Mouse (Mus musculus): ENCODE results near the gene Lzic.

The Lzic gene

DNA sequence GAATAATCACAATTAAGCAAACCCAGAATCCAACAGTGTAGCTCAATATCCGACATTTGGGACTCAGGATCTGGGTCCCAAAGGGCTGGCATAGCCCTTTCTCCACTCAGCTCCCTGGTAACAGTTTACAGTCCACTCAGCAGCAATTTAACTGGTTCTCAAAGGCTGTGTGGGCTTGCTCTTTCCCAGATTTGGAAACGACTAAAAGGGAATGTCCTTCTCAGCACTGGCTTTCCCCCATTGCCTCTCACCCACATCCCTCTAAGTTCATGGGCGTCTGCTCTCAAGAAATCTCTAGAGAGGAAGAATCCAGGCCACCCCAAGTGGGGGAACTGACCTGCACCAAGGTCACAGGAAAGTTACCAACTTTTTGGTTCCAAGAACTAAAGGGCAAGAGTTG is 463 bp upstream of the Lzic start:
- no peak for DNase-seq (ENCODE audit: low spot score)

DNA sequence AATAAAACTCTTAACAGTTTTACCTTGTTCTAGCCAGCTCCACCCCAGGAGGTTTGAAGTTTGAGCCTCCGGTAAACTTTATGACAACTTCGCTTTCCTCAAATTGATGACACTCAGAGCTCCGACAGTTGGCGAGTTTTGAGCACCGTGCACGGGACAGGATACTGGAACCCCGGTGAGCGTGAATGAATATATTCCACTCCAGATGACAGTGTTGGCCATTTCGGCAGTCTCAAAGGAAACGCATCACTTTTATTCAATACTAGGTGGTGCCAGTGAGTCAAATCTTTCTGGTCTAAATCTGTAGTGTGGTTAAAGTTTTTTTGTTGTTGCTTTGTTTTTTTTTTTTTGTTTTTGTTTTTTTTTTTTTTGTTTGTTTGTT is 787 bp downstream of the Lzic start:
- DNase-seq (ENCODE audit: low spot score), result no peak

DNA sequence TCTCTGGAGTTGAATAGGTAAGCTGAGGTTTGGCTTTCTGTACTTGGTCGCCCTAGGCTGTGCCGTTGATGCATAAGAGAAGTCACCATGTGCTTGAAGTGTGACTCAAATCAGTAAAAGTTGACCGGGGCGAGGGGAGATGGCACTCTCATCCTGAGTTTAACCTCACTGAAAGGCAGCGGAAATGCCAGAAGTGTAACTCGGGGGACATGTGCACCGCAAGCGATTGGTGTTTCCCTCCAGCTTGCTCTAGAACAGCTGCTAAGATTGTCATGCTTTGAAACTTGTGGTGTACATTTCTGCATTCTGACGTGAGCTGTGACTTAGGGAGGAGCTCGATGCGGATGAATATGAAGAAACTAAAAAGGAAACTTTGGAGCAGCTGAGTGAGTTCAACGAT is 2.7 kb downstream of the Lzic start:
- DNase-seq (ENCODE audit: low spot score), result no peak

DNA sequence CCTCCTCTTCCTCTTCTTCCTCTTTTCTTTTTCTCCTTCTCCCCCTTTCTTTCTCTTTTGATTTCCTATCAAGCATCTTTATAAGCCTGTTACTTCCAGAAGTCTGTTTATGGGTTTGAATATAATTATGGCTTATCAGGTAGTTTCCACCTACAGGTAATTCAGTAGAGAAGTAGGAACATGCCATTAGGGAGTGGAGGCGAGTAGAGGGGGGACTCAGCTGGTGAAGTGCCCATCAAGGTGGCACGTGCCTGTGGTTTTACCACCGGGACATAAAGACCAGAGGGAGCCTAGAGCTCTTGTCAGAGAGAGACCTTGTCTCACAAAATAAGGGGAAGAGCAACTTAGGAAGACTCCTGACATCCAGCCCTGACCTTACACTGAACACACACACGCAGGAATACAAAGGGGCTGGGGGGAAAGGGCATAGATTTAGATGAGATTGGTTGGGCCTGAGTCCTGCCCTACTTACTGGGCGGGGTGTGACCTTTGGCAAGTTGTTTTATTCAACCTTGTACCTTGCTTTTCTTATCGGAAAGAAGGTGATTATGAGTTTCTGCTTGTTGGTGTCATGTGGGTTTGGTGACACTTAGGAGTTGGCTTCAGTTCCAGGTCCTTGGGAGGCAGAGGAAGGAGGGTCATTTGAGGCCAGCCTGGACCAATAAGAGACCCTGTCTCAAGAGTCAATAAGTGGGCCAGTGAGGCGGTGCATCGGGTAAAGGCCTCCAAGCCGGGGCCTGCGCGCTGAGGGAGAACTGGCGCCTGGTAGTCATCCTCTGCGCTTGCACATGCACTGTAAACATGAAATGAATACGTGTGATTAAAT is 4.6 kb downstream of the Lzic start:
- DNase-seq (ENCODE audit: low spot score), result no peak

DNA sequence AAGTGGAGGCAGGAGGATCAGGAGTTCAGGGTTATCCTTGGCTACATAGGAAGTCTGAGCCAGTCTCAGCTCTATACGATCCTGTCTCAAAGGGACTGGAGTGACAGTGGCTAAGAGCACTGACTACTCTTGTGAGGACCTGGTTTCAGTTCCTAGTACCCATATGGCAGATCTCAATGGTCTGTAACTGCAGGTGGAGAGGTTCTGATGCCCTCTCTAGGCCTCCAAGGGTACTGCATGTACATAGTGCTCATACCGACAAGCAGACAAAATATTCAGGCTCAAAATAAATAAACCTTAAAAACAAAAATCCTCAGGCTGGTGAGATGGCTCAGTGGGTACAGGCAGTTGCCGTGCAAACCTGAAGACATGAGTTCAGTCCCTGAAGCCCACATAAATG is 6.1 kb downstream of the Lzic start:
- DNase-seq (ENCODE audit: low spot score), result no peak

DNA sequence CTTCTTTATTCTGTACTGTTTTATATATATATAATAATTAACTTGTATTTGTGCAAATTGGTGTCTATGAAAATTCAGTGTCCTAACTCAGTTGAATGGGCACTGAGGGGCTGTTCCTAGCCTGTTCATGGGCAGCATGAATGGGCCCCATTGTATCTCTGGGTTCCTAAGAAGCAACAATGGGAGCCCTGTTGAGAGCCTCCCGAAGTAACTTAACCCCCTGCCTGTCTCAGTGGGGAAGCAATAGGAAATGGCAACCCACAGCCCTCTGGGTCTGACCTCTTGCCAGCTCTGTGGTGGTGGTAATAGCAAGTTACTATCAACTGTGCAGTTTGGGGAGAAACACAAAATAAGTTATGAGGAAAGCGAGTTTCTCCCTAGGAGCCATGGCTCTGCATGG is 11.6 kb downstream of the Lzic start:
- DNase-seq (ENCODE audit: low spot score), result no peak

DNA sequence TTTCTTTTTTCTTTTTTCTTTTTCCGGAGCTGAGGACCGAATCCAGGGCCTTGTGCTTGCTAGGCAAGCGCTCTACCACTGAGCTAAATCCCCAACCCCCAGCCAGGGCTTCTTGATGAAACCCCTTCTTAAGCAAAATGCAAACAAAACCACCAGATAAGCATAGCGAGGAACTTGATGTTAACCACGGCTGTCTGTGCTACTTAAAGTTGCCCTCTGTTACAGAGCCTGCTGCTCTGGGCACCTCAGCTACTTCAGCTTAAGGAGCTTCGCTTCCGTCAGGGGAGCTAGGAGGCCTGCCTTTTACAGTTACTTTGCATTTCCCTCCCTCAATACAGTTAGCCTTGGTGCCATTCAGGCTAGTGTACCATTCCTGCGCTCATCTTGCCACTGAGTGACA is 13.9 kb downstream of the Lzic start:
- DNase-seq (ENCODE audit: low spot score), result no peak

DNA sequence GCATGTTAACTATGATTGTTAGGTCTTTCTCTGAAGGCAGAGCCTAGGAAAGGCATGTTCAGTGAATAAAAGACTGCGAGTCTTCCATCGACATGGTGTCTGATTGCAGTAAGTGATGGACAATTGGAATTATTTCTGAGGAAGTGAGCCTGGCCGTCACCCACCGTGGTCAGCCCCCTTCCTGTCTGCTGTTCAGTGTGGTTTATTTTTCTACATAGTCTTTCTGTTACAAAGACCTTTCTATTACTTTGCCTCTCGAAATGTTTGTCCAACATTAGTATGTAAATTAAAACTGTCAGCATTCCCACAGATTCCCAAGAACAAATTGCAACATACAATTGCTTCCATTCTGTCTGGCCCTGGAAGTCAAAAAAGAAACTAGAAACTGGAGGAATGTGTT is 14.8 kb downstream of the Lzic start:
- no peak for DNase-seq (ENCODE audit: low spot score)

DNA sequence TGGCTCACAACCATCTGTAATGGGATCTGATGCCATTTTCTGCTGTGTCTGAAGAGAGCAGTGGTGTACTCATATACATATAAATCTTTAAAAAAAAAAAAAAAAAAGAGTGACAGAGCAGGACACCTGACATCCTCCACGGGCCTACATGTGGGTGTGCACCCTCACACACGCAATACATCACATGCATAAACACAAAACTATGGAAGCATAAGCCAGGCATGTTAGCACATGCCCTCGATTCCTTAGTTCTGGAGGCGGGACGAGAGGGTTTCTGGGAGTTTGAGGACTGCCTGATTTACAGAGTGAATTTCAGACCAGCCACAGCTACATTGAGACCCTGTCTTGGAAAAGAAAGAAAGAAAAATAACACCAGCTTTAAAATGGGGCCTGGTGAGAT is 19.3 kb downstream of the Lzic start:
- no peak for DNase-seq (ENCODE audit: low spot score)

DNA sequence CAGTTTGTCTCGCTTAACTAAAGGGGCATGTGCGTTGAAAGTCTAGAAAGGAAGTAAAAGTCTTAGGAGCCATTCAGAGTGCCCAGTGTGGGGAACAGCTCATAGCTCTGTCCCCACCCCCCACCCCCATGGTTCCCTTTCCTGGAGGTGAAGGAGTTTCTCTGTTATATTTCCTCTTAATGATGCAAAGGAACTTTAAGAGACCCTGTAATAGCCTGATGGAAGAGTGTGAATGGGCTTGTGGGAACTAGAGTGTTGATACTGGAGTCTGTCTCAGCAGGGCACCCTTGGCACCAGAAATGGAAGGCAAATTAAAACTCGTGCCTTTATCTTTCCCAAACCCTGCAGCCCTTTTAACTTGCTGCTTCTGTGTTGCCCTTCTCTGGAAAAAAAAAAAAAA is 19.8 kb downstream of the Lzic start:
- DNase-seq (ENCODE audit: low spot score), result no peak

DNA sequence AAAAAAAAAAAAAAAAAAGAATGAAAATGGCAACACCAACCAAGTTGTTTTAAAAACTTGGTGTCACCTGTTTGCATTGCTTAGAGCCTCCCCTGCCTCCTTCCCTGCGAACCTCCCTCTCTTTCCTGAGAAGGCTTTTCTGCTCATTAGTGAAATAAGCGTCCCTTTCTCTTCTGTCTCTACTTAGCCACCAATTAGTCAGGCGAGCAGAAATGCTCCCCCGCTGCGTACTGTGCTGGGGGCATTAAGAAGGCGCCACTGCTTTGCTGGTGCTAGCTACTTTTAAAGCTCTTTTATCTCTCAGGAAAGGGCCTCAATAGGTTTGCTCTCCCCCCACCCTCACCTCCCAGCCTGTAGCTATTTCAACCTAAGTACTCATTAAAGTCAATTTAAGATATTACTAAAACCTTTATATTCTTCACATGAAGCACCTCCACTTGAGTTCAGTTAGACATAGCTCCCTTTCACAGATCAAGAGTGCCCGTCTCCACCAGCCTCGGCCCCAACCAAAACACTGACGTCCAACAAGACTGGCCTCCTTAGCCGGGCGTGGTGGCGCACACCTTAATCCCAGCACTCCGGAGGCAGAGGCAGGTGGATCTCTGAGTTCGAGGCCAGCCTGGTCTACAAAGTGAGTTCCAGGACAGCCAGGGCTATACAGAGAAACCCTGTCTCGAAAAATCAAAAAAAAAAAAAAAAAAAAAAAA is 20.4 kb downstream of the Lzic start:
- no peak for DNase-seq (ENCODE audit: low spot score)

DNA sequence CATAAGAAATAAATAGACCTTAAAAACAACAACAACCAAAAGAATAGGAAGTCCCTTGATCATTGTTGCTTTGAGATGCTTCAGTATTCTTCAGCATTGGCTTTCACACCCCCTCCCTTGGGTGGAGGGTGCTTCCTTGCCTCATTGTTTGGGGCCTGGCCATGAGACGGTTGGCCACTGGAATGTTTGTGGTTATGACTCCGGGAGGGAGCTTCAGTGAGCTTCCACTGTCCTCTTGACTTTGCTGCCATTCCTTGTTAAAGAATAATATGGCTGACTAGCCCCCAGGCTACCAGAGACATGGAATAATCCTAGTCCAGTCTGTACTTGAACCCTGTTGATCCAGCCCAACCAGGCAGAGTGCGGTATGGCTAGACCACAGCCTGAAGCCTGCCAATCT is 21.9 kb downstream of the Lzic start:
- no peak for DNase-seq (ENCODE audit: low spot score)

DNA sequence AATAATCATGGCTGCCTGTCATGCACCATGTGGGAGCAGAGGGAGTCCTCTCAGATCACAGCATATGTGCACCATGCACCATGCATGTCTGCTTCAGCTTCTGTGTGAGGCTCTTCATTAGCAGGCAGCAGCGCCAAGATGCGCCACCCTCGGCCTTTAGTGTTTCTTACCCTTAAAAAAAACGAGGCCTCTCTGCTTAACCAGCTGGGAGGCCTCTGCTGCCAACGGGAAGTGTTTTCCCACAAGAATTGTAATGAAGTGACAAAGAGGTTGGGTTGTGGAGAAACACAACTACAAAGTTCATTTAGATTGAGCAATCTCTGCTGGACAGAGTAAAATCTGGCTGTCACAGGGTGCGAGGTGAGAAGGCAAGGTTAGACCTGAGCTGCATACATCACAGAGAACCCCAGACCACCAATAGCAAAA is 26.2 kb downstream of the Lzic start:
- DNase-seq (ENCODE audit: low spot score), result no peak

DNA sequence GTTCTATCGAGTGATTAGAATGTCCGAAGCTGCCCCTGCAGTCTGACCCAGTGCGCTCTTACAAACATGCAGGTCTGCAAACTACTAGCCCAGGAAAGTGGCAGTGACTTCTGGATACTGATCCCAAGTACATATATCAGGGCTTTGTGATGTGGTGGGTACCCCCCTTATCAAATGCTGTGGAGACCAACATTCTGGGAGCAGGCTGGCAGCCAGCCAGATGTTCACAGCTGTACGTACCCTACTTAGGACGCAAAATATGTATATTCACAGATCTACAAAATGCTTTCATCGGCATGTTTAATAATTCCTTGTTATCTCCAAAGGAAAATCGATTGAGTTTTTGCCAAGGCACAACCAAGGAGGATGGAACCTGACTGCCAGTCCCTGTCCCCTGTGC is 27.0 kb downstream of the Lzic start:
- DNase-seq (ENCODE audit: low spot score), result no peak

DNA sequence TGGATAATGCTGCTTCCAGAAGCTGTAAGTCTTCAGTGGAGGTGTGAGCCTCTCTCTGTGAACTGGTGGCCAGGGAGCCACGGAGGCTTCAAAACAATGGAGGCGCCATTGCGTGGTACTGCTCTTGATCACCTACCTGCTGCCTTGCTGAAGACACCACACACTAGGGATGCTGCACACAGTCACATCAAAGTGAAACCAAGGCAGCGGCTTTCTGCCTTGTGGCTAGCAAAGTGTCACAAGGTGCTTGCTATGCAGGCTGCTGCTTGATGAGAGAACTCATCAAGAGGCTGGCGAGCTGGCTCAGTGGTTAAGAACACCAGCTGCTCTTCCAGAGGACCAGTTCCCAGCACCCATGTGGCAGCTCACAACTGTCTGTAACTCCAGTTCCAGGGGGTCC is 30.7 kb downstream of the Lzic start:
- no peak for DNase-seq (ENCODE audit: low spot score)

DNA sequence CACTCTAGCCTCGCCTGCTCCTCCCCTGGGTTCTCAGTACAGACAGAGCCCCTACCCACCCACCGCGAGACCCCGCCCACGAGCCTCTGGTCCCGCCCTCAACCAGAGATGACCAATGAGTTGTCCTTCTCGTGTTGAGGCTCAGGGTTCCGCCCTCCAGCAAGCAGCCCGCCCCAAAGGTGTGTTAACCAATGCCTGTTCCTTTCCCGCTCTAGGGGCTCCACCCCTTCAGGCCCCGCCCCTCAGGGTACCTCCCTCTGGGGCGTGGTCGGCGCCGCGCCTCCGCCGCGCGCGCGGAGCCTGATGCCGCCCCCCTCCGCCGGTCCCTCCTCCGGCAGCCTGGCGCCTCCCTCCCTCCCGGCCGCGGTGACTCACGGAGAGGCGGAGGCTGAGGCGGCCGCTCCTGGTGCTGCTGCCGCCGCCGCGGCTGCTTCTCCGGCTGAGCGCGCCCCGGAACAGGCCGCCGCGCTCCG is 32.9 kb downstream of the Lzic start, which contains the start of gene Ctnnbip1:
Ctnnbip1 (plus strand) TSS at position 369 of the 473 bp plus-strand sequence.
- DNase-seq (ENCODE audit: low spot score), result peak; percentile 97

DNA sequence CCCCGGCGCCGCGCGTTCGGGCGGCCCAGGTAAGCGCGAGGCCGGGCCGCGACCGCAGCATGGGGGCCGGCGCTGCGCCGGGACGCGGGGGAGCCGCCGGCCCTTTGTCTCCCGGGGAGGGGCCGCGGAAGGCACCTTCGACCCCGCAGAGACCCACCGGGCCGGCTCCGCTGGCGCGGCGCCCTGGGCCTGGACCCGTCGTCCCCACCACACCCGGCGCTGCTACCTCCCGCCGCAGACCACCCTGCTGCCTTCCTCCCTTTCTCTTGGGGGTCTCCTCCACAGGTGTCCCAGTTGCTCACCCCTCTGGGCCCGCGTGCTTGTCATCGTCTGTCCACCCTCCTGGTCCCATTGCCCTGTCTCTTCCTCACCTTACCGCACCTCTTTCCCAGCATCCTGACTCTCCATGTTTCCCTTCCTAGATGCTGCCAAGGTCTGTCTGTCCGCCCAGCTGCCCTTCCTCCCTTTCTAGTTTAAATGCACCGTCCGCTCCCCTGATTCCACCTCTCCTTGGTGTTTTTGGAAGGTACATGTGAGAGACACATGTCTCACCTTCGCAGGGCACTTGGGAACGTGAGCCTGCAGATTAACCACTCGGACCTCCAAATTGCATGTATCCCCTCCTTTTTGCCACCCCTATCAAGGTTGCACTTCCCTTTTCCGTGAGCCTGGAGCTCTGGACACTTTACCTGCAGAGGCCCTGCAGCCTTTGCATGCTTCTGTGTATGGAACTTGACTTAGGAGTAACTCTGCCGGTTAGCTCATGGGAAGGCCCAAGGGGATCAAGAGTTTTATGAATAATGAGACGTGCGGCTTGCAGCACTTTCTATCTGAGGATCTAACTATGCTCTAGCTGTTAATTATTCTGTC is 33.6 kb downstream of the Lzic start:
- DNase-seq (ENCODE audit: low spot score), result peak; percentile 17

DNA sequence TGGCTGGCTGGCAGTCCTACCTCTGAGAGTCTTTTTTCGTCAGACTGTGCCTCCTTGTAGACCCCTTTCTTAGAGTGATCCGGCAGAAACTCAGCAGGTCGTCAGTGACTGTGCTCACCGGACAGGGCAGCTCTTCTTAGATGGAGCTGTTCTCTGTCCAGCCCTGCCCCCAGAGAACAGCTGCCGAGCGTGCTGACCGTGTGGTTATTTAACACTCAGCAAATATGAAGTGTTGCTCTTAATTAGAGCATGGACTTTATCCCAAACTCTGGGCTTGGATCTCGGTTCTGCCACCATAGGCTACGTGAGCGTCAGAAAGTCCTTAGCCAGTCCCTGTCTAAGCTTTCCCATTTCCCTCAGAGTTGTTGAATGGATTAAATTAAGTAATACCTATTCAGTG is 36.2 kb downstream of the Lzic start:
- DNase-seq (ENCODE audit: low spot score), result no peak

DNA sequence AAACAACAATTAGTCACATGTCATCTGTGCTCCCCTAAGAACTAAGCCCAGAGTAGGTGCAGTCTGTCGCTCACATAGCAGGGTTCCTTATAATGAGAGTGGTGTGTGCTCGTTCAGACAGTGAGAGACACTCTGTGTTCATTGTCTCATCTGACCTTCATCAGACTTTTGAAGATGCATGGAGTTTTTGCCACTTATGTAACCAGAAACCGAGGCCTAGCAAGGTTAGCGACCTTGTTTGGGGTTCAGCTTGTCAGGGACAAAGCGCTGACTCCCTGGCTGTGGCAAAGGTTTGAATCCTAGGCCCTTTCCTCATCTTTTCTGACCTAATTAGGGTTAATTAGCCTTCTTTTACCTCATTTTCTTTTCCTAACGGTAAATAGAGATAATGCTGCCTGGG is 38.9 kb downstream of the Lzic start:
- DNase-seq (ENCODE audit: low spot score), result no peak

DNA sequence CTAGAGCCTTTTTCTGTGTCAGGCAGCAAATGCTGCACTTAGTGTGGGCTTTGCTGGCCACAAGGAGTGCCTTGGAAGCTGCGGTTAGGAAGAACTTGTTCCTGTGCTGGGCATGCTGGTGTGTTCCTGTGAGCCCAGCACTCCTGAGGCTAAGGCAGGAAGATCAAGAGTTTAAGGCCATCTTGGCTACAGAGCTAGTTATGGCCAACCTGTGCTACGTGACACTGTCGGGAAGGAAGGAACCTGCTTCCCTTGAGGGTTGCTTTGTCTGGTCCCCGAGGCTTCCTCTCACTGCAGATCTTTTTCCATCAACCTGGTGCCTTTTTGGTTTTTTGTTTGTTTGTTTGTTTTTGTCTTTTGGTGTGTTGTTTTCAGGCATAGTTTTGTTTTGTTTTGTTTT is 40.1 kb downstream of the Lzic start:
- no peak for DNase-seq (ENCODE audit: low spot score)

DNA sequence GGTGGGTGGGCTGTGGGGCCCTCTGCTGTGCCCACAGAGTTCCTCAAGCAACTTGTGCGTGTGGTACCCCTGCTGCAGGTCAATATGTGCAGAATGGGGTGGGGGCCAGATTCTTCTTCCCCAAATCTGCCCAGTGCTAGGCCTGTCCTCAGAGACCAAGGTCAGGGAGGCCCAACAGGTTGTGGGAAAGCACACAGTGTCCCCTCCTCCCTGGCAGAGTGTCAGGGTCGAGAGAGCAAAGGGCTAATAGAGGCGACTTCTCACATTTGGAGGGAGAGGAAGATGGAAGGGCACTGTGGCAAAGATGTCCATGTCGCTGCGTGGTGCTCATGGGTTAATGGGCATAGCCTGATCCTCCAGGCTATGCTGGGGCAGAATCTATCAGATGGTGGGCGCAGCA is 40.8 kb downstream of the Lzic start:
- DNase-seq (ENCODE audit: low spot score), result no peak

DNA sequence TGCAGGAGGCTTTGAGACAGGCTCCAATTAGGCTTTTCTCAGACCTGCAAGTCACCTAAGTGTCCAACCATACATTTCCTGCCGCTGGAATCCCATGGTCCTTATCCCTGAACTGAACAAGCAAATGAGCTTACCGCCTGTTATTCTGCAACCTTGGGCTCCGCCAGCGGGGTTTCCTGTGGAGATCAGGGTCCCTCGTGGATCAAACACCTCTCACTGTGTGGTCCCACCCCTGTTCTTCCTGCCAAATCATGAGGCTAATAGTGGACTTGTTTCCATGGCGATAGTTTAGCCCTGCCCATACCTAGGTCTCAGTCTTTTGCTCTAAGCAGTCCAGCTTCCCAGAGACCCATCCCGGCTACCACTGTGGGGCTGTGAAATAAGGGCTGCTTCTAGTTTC is 41.3 kb downstream of the Lzic start:
- DNase-seq (ENCODE audit: low spot score), result no peak
